Mouse (Mus musculus) cortical plate, adult 2 months (tissue): Measurements from ENCODE around the gene Krt20. TPM values are rescaled to one million over a fixed set of nuclear protein-coding genes. Genes with fewer than 3 reads are reported as not detected.

Experiments
- H3K27ac ChIP-seq: fragments of 200-500 bp; 2 replicates; pipeline ENCODE4 v1.5.1; 2012; ENCODE audit warnings: low read length, control low read depth, inconsistent platforms; ENCODE audit not compliant: insufficient read depth
- H3K4me1 ChIP-seq: fragments of 200-500 bp; 2 replicates; pipeline ENCODE4 v1.6.1; 2011; ENCODE audit warnings: low read length; ENCODE audit not compliant: control insufficient read depth, insufficient read depth
- H3K4me3 ChIP-seq: fragments of 200-500 bp; 2 replicates; pipeline ENCODE4 v1.5.1; 2011; ENCODE audit warnings: mild to moderate bottlenecking, low read length, control low read depth; ENCODE audit not compliant: insufficient read depth
- CTCF ChIP-seq: fragments of 200-500 bp; IDR thresholded peaks from 2 replicates; pipeline ENCODE4 v1.5.1; 2011; ENCODE audit warnings: mild to moderate bottlenecking, control low read depth, low read length; ENCODE audit not compliant: insufficient read depth; ENCODE audit errors: extremely low read depth
- POLR2A ChIP-seq: fragments of 200-500 bp; IDR thresholded peaks from 2 replicates; pipeline ENCODE4 v1.6.1; 2011; ENCODE audit warnings: mild to moderate bottlenecking, low read length, control low read depth; ENCODE audit not compliant: insufficient read depth; ENCODE audit errors: extremely low read depth
- polyA plus RNA-seq: library from polyadenylated mRNA; depleted of rRNA; stranded (reverse); fragments of >200 nt; gene quantifications from 2 replicates; pipeline ENCODE4 v1.2.3, GENCODE M21; 2012

Krt20 gene
- polyA plus RNA-seq, 1 experiment = 0.06 TPM

- TF ChIP-seq POLR2A (no peak), CTCF (no peak)
- H3K27ac ChIP-seq = peak overlapping the region; percentile 51
- peaks cover 2% of the 10 kb centered on the region for H3K4me1 ChIP-seq
- H3K4me3 ChIP-seq = peak overlapping the region; percentile 59
Measured at GRCm38 (mm10) chr11:99417819-99418218, 20.1 kb downstream of the Krt20 start.

DNA sequence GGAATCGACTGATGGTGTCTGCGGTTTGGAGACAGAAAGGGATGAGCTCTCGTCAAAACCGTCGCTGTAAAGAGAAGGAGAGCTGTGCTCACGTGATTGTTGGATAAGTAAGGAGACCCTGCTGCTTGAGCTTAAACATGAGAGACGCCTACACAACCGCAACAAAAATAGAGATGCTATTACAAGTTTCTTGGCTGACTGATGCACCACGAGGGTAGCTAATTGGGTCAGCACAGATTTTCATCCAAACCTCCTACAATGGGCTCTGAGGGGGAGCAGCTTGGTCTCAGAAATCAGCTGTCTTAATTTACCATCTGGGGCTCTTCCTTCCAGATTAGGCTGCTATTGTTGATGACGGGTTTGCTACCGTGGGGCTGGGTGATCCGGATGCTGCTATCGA is 21.0 kb downstream of the Krt20 start:
- peaks cover 2% of the 10 kb centered on the region for H3K4me1 ChIP-seq
- H3K4me3 ChIP-seq = peak overlapping the region; percentile 59
- TF ChIP-seq POLR2A (0 out of 2 replicates have a peak, but pooled peaks have one; percentile 12), CTCF (no peak)
- no peak overlapping the region for H3K27ac ChIP-seq

- H3K27ac ChIP-seq = no peak overlapping the region
- no peak for TF ChIP-seq CTCF
- no peak for TF ChIP-seq POLR2A
- no peaks in the 10 kb centered on the region for H3K4me1 ChIP-seq
- no peak overlapping the region for H3K4me3 ChIP-seq
Measured at GRCm38 (mm10) chr11:99414463-99415147, 23.3 kb downstream of the Krt20 start.

DNA sequence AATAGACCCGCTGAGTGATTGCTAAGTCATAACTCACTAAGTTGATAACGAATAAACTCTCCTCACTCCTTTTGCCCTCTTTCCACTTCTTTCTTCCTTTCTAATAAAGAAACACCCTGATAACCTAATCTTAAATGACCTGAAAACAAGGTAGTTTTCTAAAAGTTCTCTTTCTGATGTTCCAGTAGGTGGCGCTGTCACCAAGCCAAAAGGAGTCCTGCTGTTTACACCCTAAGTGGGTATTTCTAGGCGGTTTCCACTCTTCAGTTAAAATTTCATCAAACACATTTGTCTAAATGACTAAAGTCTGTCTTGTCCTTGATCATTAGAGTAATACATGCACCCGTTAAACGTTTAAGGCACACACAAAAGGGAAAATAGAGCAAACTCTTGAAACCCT is 24.7 kb downstream of the Krt20 start:
- Histone ChIP-seq H3K27ac (no peak overlapping the region), H3K4me3 (no peak overlapping the region), H3K4me1 (no peaks in the 10 kb centered on the region)
- TF ChIP-seq POLR2A (no peak), CTCF (peak; percentile 58; the same call in 1 of the 2 replicates)

DNA sequence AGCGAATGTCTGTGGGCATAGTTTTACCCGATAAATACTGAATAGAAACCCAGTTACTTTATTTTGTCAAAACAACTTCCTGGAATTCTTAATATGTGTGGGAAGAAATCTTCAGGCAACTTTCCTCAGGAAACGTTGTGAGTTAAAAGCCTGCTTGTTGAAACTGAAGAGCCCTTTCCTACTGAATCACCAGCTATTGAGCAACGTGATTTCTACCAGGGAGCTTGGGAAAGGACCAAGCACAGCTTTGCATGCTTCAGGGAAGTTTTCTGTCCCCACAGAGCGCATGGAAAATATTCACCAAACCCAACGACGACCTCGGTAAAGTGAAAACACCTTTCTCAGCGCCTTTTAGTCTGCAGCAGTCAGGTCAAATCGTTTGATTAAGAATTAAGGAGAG is 31.8 kb downstream of the Krt20 start:
- Histone ChIP-seq H3K27ac (no peak overlapping the region), H3K4me3 (no peak overlapping the region), H3K4me1 (no peaks in the 10 kb centered on the region)
- no peak for TF ChIP-seq CTCF
- no peak for TF ChIP-seq POLR2A

GRCm38 (mm10) chr11:99399956-99400549 is 37.9 kb downstream of the Krt20 start:
- TF ChIP-seq POLR2A = no peak
- no peak for TF ChIP-seq CTCF
- Histone ChIP-seq H3K4me3 (no peak overlapping the region), H3K27ac (no peak overlapping the region), H3K4me1 (no peaks in the 10 kb centered on the region)

DNA sequence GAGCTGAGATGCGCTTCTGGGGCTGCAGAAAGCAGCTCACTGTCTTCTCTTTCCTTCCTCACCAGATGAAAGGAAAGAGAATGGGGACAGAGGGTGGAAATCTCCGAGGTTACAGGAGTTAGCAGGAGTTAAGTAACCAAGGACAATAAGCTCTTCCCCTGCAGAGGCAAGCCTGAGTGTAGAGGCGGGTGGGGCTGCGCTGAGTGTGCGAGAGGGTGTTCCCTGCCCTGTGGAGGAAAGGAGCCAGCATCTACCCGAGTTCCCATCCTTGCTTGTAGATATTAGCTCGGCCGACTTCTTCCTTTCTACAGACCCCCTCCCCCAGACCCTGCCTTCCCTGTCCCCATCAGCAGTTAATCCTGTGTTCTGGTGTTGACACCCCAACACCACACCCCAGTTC is 39.1 kb downstream of the Krt20 start:
- TF ChIP-seq CTCF = no peak
- no peak for TF ChIP-seq POLR2A
- H3K4me3 ChIP-seq = no peak overlapping the region
- H3K27ac ChIP-seq = no peak overlapping the region
- H3K4me1 ChIP-seq = no peaks in the 10 kb centered on the region

- no peak overlapping the region for H3K27ac ChIP-seq
- H3K4me1 ChIP-seq = no peaks in the 10 kb centered on the region; the same call in 1 of the 2 replicates
- H3K4me3 ChIP-seq = no peak overlapping the region
- no peak for TF ChIP-seq POLR2A
- no peak for TF ChIP-seq CTCF
Measured at GRCm38 (mm10) chr11:99398084-99398483, 39.9 kb downstream of the Krt20 start.

- Histone ChIP-seq H3K4me1 (peaks cover 2% of the 10 kb centered on the region), H3K27ac (no peak overlapping the region)
- TF ChIP-seq POLR2A (no peak), CTCF (no peak)
Measured at GRCm38 (mm10) chr11:99396661-99397060, 41.3 kb downstream of the Krt20 start.

DNA sequence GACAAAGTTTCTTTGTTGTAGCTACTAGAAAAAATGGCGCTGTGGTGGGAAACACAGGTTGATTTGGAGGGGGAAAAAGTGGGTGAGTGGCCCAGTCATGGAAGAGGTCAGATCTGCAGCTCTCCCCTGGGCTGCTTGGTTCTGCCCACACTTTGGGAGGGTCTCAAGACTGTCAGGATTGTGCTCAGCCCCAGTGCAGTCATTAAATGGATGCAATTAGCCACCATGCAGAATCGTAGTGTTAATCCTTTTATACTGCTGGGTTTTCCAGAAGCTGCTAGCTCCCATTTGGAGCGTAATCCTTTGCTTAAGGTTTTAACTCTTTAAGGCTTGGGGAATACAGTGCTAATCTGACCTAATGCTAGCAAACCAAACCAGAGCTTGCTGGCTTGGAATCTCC is 41.9 kb downstream of the Krt20 start:
- Histone ChIP-seq H3K4me1 (peaks cover 4% of the 10 kb centered on the region), H3K27ac (no peak overlapping the region), H3K4me3 (no peak overlapping the region)
- TF ChIP-seq POLR2A (no peak), CTCF (no peak)

More at GRCm38 (mm10) chr11:99396661-99397060, 41.3 kb downstream of the Krt20 start:
- H3K4me3 ChIP-seq = no peak overlapping the region
